Mouse (Mus musculus) left cerebral cortex, adult 11 months (tissue): ENCODE measurements around the gene Tent4a.

ENCODE experiments used
- DNase-seq: peaks from one replicate; pipeline ENCODE4 v3.0.0; 2022; ENCODE audit warnings: low spot score

The Tent4a gene

GRCm38 (mm10) chr13:69545019-69545418 lies 10.6 kb upstream of the Tent4a start:
- DNase-seq: no peak

- DNase-seq: no peak
Measured at GRCm38 (mm10) chr13:69543595-69543994, 9.2 kb upstream of the Tent4a start.

GRCm38 (mm10) chr13:69542571-69543352 lies 8.3 kb upstream of the Tent4a start:
- no peak for DNase-seq

GRCm38 (mm10) chr13:69541776-69542175 lies 7.4 kb upstream of the Tent4a start:
- no peak for DNase-seq

GRCm38 (mm10) chr13:69541209-69541608 lies 6.8 kb upstream of the Tent4a start:
- DNase-seq: no peak

- no peak for DNase-seq
Measured at GRCm38 (mm10) chr13:69538327-69538726, 3.9 kb upstream of the Tent4a start.

GRCm38 (mm10) chr13:69537366-69537765 lies 2.9 kb upstream of the Tent4a start:
- DNase-seq: no peak

- DNase-seq: no peak
Measured at GRCm38 (mm10) chr13:69536021-69536420, 1.6 kb upstream of the Tent4a start.

- DNase-seq: peak; percentile 97
Measured at GRCm38 (mm10) chr13:69534654-69535551, 486 bp upstream of the Tent4a start.

GRCm38 (mm10) chr13:69533405-69534333 lies 748 bp downstream of the Tent4a start, which contains the start of gene Nsun2:
Nsun2 (plus strand) TSS chr13:69533746.
- no peak for DNase-seq

GRCm38 (mm10) chr13:69532893-69533404 lies 1.5 kb downstream of the Tent4a start:
- no peak for DNase-seq

GRCm38 (mm10) chr13:69532101-69532892 lies 2.1 kb downstream of the Tent4a start:
- no peak for DNase-seq

- no peak for DNase-seq
Measured at GRCm38 (mm10) chr13:69531431-69531830, 3.0 kb downstream of the Tent4a start.

- no peak for DNase-seq
Measured at GRCm38 (mm10) chr13:69530951-69531350, 3.5 kb downstream of the Tent4a start.

- no peak for DNase-seq
Measured at GRCm38 (mm10) chr13:69530156-69530555, 4.3 kb downstream of the Tent4a start.

GRCm38 (mm10) chr13:69528531-69528930 lies 5.9 kb downstream of the Tent4a start:
- DNase-seq: no peak

- no peak for DNase-seq
Measured at GRCm38 (mm10) chr13:69525867-69526266, 8.6 kb downstream of the Tent4a start.

- no peak for DNase-seq
Measured at GRCm38 (mm10) chr13:69524158-69524530, 10.3 kb downstream of the Tent4a start.

GRCm38 (mm10) chr13:69523444-69524157 lies 10.8 kb downstream of the Tent4a start:
- DNase-seq: no peak

GRCm38 (mm10) chr13:69522161-69522791 lies 12.1 kb downstream of the Tent4a start:
- DNase-seq: no peak
